ENCODE assay signal across 38 mouse cellular contexts in the genomic region with DNA sequence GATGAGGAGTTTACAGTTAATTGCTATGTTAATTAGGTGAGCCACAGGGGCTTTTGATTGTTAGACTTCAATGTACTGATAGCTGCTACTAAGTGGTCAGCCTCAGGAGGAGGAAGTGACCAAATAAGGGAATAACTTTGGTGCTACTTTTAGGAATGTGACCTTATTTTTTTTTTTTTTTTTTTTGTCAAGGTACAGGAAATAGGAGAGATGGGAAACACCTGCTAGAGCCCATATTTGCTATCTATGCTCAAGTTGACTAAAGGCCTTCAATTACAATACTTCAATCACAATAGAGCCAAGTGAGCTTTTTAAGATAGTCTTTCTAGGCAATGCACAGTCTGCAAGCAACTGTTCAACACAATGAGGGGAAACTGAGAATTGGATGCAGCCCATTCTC. TPM values are rescaled to one million over a fixed set of nuclear protein-coding genes. Genes with fewer than 3 reads are reported as not detected.
"Had no signal": no experiment of that assay in that cellular context is flagged by ENCODE, and none has a peak within 500 bp of the region (broad histone marks: within the 10 kb centered on the region; RNA-seq: fewer than 3 reads in every experiment).

No protein-coding gene starts in this region.

- H3K4me1 ChIP-seq: limb, embryonic 10.5 days; limb, embryonic 12.5 days; limb, embryonic 13.5 days; limb, embryonic 15.5 days; liver, embryonic 12.5 days; liver, embryonic 13.5 days; liver, embryonic 15.5 days; lung, embryonic 15.5 days; megakaryocyte, embryonic 14.5 days; midbrain, embryonic 10.5 days; midbrain, embryonic 12.5 days; midbrain, embryonic 13.5 days; midbrain, embryonic 15.5 days; neural tube, embryonic 12.5 days; neural tube, embryonic 13.5 days had no signal

- H3K4me3 ChIP-seq: limb, embryonic 10.5 days; limb, embryonic 12.5 days; limb, embryonic 13.5 days; limb, embryonic 15.5 days; liver, embryonic 12.5 days; liver, embryonic 13.5 days; liver, embryonic 15.5 days; lung, embryonic 15.5 days; megakaryocyte, embryonic 14.5 days; midbrain, embryonic 10.5 days; midbrain, embryonic 12.5 days; midbrain, embryonic 13.5 days; midbrain, embryonic 15.5 days; myocyte; neural tube, embryonic 12.5 days; neural tube, embryonic 13.5 days had no signal

- DNase-seq: left cerebral cortex, postnatal 4 days; liver; liver, embryonic 13.5 days; liver, postnatal 0 days; lung, adult 18-20 months; lung, adult 2 months; lung, embryonic 14.5 days; lung, postnatal 10 days; lung, postnatal 14 days; lung, postnatal 36 days; lung, postnatal 4 days; midbrain, embryonic 14.5 days had no signal

- H3K36me3 ChIP-seq: limb, embryonic 10.5 days; limb, embryonic 12.5 days; limb, embryonic 13.5 days; limb, embryonic 15.5 days; liver, embryonic 12.5 days; liver, embryonic 13.5 days; liver, embryonic 15.5 days; lung, embryonic 15.5 days; midbrain, embryonic 10.5 days; midbrain, embryonic 12.5 days; midbrain, embryonic 13.5 days; midbrain, embryonic 15.5 days; neural tube, embryonic 12.5 days; neural tube, embryonic 13.5 days had no signal

- H3K27ac ChIP-seq: limb, embryonic 10.5 days; limb, embryonic 12.5 days; limb, embryonic 13.5 days; limb, embryonic 15.5 days; liver, embryonic 12.5 days; liver, embryonic 13.5 days; liver, embryonic 14.5 days; liver, embryonic 15.5 days; lung, embryonic 15.5 days; macrophage; midbrain, embryonic 10.5 days; midbrain, embryonic 12.5 days; midbrain, embryonic 13.5 days; midbrain, embryonic 15.5 days; neural tube, embryonic 12.5 days; neural tube, embryonic 13.5 days had no signal

- H3K9ac ChIP-seq: limb, embryonic 12.5 days; limb, embryonic 13.5 days; limb, embryonic 15.5 days; liver, embryonic 12.5 days; liver, embryonic 13.5 days; liver, embryonic 14.5 days; liver, embryonic 15.5 days; liver, postnatal 0 days; lung, embryonic 14.5 days; lung, embryonic 15.5 days; midbrain, embryonic 12.5 days; midbrain, embryonic 13.5 days; midbrain, embryonic 15.5 days; neural tube, embryonic 12.5 days; neural tube, embryonic 13.5 days had no signal

- H3K9me3 ChIP-seq: limb, embryonic 10.5 days; limb, embryonic 12.5 days; limb, embryonic 13.5 days; limb, embryonic 15.5 days; liver, embryonic 12.5 days; liver, embryonic 13.5 days; liver, embryonic 15.5 days; lung, embryonic 15.5 days; midbrain, embryonic 10.5 days; midbrain, embryonic 12.5 days; midbrain, embryonic 13.5 days; midbrain, embryonic 15.5 days; neural tube, embryonic 12.5 days; neural tube, embryonic 13.5 days had no signal

RNA-seq across cellular contexts. Expression of a gene that starts 4.3 kb away (rescaled TPM):
- total RNA-seq: left cerebral cortex, postnatal 14 days; left cerebral cortex, postnatal 25 days; left cerebral cortex, postnatal 36 days; left cerebral cortex, postnatal 4 days; liver, adult 2 months; megakaryocyte progenitor cell, adult 5-6 weeks; megakaryocyte, adult 5-6 weeks; megakaryocyte-erythroid progenitor cell, adult 5-6 weeks; midbrain, postnatal 0 days; monocyte, adult 5-6 weeks had no signal

RNA-seq across cellular contexts. Expression of a gene that starts 30.1 kb away (rescaled TPM):
- total RNA-seq: left cerebral cortex, postnatal 14 days; left cerebral cortex, postnatal 25 days; left cerebral cortex, postnatal 36 days; left cerebral cortex, postnatal 4 days; liver, adult 2 months; megakaryocyte progenitor cell, adult 5-6 weeks; megakaryocyte-erythroid progenitor cell, adult 5-6 weeks; midbrain, postnatal 0 days; monocyte, adult 5-6 weeks had no signal

RNA-seq across cellular contexts. Expression of a gene that starts 30.4 kb away (rescaled TPM):
- total RNA-seq: left cerebral cortex, postnatal 14 days; left cerebral cortex, postnatal 25 days; left cerebral cortex, postnatal 36 days; left cerebral cortex, postnatal 4 days; liver, adult 2 months; megakaryocyte progenitor cell, adult 5-6 weeks; megakaryocyte, adult 5-6 weeks; megakaryocyte-erythroid progenitor cell, adult 5-6 weeks; midbrain, postnatal 0 days; monocyte, adult 5-6 weeks had no signal

RNA-seq across cellular contexts. Expression of a gene that starts 49.8 kb away (rescaled TPM):
- total RNA-seq: left cerebral cortex, postnatal 14 days; left cerebral cortex, postnatal 25 days; left cerebral cortex, postnatal 36 days; left cerebral cortex, postnatal 4 days; liver, adult 2 months; megakaryocyte progenitor cell, adult 5-6 weeks; megakaryocyte, adult 5-6 weeks; megakaryocyte-erythroid progenitor cell, adult 5-6 weeks; midbrain, postnatal 0 days; monocyte, adult 5-6 weeks had no signal

RNA-seq across cellular contexts. Expression of a gene that starts 59.5 kb away (rescaled TPM):
- total RNA-seq: left cerebral cortex, postnatal 14 days; left cerebral cortex, postnatal 25 days; left cerebral cortex, postnatal 36 days; left cerebral cortex, postnatal 4 days; liver, adult 2 months; megakaryocyte progenitor cell, adult 5-6 weeks; megakaryocyte, adult 5-6 weeks; megakaryocyte-erythroid progenitor cell, adult 5-6 weeks; midbrain, postnatal 0 days; monocyte, adult 5-6 weeks had no signal
